Mouse (Mus musculus) liver, adult 10 weeks (tissue): Measurements from ENCODE around the gene Fcho2. TPM values are rescaled to one million over a fixed set of nuclear protein-coding genes. Genes with fewer than 3 reads are reported as not detected.

ENCODE experiments used
- polyA plus RNA-seq: library from polyadenylated mRNA; stranded (reverse); fragments of 350-450 nt; fragmentation: Illumina TruSeq; extraction: RNeasy Lipid Tissue Mini Kit (QIAGEN cat#74804); gene quantifications from one replicate; pipeline ENCODE4 v1.2.3, GENCODE M21; 2014; ENCODE audit warnings: low read depth, low replicate concordance

Fcho2 gene
- polyA plus RNA-seq = 51.4 TPM

GRCm38 (mm10) chr13:98815147-98815785 lies at the start of gene Fcho2:
TSS of gene Fcho2 (minus strand) at chr13:98815449.

GRCm38 (mm10) chr13:98694773-98695314 lies 120.4 kb downstream of the Fcho2 start, which contains the start of gene Tmem171:
TSS of gene Tmem171 (minus strand) at chr13:98694834.

Other genes with a start within 250 kb of the Fcho2 start
- gene Tmem174, start 178.0 kb downstream of the Fcho2 start, polyA plus RNA-seq = not detected
- not detected for gene Tmem171, start 120.6 kb downstream of the Fcho2 start, polyA plus RNA-seq
- 47.2 TPM for gene Tnpo1, start 110.9 kb upstream of the Fcho2 start, polyA plus RNA-seq
- gene 1700024P04Rik, start 169.1 kb upstream of the Fcho2 start, polyA plus RNA-seq = not detected